ENCODE assay signal across 10 mouse cellular contexts in the genomic region with DNA sequence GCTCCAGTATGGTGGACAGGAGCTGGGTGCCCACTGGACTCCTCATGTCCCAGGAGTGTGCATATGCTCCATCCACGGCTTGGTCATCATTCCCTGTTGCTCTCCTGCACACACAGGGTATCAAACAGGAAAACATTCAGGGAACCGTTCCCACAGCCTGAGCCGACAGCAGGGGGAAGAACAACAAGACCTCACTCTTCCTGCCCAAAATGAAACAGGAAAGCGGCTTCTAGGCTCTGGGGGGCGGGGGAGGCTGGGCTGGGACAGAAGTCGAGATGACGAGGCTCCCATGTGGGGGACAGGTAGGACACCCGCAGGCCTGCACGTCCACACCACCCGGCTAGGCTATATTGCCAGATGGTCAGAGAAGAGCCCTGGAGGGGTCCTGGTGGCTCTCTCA. TPM values are rescaled to one million over a fixed set of nuclear protein-coding genes. Genes with fewer than 3 reads are reported as not detected.
DNase-seq lines count a peak whose midpoint lies in the region; ATAC-seq and TF ChIP-seq lines count a peak whose summit lies in the region.
"Had no signal": no experiment of that assay in that cellular context is flagged by ENCODE, and none has a peak within 500 bp of the region (broad histone marks: within the 10 kb centered on the region; RNA-seq: fewer than 3 reads in every experiment).

No protein-coding gene starts in this region.

- H3K4me1 ChIP-seq in kidney, postnatal 0 days (replicated peaks; ENCODE audit: insufficient read depth, low read length), result no peaks in the 10 kb centered on the region
- peaks cover 2% of the 10 kb centered on the region for H3K4me1 ChIP-seq in bone marrow, adult 2 months (ENCODE audit: control insufficient read depth, insufficient read depth, low read length)
- peaks cover 18% of the 10 kb centered on the region for H3K4me1 ChIP-seq in heart, embryonic 10.5 days
- H3K4me1 ChIP-seq in liver, adult 2 months (ENCODE audit: control insufficient read depth, insufficient read depth, low read length), result peaks cover 4% of the 10 kb centered on the region; the same call in 1 of the 2 replicates

- 71% methylated on average over 10 of the region's 10 CpGs for WGBS in kidney, postnatal 0 days
- 8% methylated on average over 10 of the region's 10 CpGs for WGBS in bone marrow, adult 2 months
- WGBS in heart, embryonic 10.5 days, result 46% methylated on average over 10 of the region's 10 CpGs
- whole genome bisulfite sequencing in liver, adult 2 months, result 77% methylated on average over 10 of the region's 10 CpGs

- H3K4me2 ChIP-seq in kidney, postnatal 0 days (ENCODE audit: low read length), result no peak overlapping the region

- no peak overlapping the region for H3K9ac ChIP-seq in kidney, postnatal 0 days (ENCODE audit: low read depth, low read length)
- peak overlapping the region; percentile 24; the same call in 1 of the 2 replicates for H3K9ac ChIP-seq in liver, adult 2 months (ENCODE audit: low read depth, low read length)

- no peak for DNase-seq in kidney, postnatal 0 days (ENCODE audit: low spot score)
- no peak for DNase-seq in kidney, adult 11 months
- no peak for DNase-seq in heart, embryonic 10.5 days (ENCODE audit: low spot score)
- DNase-seq in liver, adult 2 months (ENCODE audit: extremely low read depth, low read depth, low spot score), result no peak
- no peak for DNase-seq in gastrocnemius, adult 18-20 months (ENCODE audit: low spot score)
- no peak for DNase-seq in adipocyte (ENCODE audit: low spot score)
- no peak for DNase-seq in cerebellum, postnatal 4 days (ENCODE audit: low spot score in 2 of 2)
- DNase-seq: retina, postnatal 1 day had no signal

- no peaks in the 10 kb centered on the region for H3K36me3 ChIP-seq in kidney, postnatal 0 days (ENCODE audit: insufficient read depth, low read length)
- peaks cover 8% of the 10 kb centered on the region; the same call in 1 of the 2 replicates for H3K36me3 ChIP-seq in heart, embryonic 10.5 days
- no peaks in the 10 kb centered on the region for H3K36me3 ChIP-seq in liver, adult 2 months (ENCODE audit: control insufficient read depth, insufficient read depth, low read length)

- H3K27ac ChIP-seq in kidney, postnatal 0 days, result peak overlapping the region; percentile 67; the same call in 1 of the 2 replicates
- peak overlapping the region; percentile 19; the same call in 1 of the 2 replicates for H3K27ac ChIP-seq in bone marrow, adult 2 months (ENCODE audit: control insufficient read depth, insufficient read depth, low read depth, low read length, poor library complexity)
- H3K27ac ChIP-seq in heart, embryonic 10.5 days, result peak overlapping the region; percentile 56; the same call in 1 of the 2 replicates
- peak overlapping the region; percentile 54 for H3K27ac ChIP-seq in liver, adult 2 months (replicated peaks; ENCODE audit: insufficient read depth, low read depth, low read length)

- TF ChIP-seq POLR2A in bone marrow, adult 2 months (IDR thresholded peaks at IDR 0.05; ENCODE audit: borderline replicate concordance, control insufficient read depth, low read depth, low read length), result no peak
- TF ChIP-seq POLR2A in liver, adult 2 months (IDR thresholded peaks at IDR 0.05; ENCODE audit: extremely low read depth, insufficient read depth, low read length), result no peak

- ATAC-seq in kidney, postnatal 0 days (replicated peaks; ENCODE audit: low FRiP score, low read depth), result no peak

- no peaks in the 10 kb centered on the region for H3K9me3 ChIP-seq in kidney, postnatal 0 days (replicated peaks; ENCODE audit: low read length)
- H3K9me3 ChIP-seq in heart, embryonic 10.5 days, result no peaks in the 10 kb centered on the region

- 0 out of 2 replicates have a peak, but pooled peaks cover 5% of the 10 kb centered on the region for H3K79me2 ChIP-seq in liver, adult 2 months (ENCODE audit: control insufficient read depth, insufficient read depth, low read length)

- no peaks in the 10 kb centered on the region for H3K27me3 ChIP-seq in kidney, postnatal 0 days (ENCODE audit: insufficient read depth, low read length)
- H3K27me3 ChIP-seq in heart, embryonic 10.5 days (ENCODE audit: insufficient read depth, poor library complexity, severe bottlenecking), result peaks cover 40% of the 10 kb centered on the region
- peaks cover 2% of the 10 kb centered on the region; the same call in 1 of the 2 replicates for H3K27me3 ChIP-seq in liver, adult 2 months (ENCODE audit: control insufficient read depth, insufficient read depth, low read length)

- no peak for TF ChIP-seq CTCF in kidney, postnatal 0 days (IDR thresholded peaks at IDR 0.05; ENCODE audit: low read depth)
- no peak for TF ChIP-seq CTCF in bone marrow, adult 2 months (IDR thresholded peaks at IDR 0.05; ENCODE audit: control insufficient read depth, insufficient read depth, low read length)
- no peak for TF ChIP-seq CTCF in liver, adult 2 months (IDR thresholded peaks at IDR 0.05; ENCODE audit: low read depth, low read length)

- H3K4me3 ChIP-seq in kidney, postnatal 0 days (replicated peaks; ENCODE audit: low read depth, low read length), result no peak overlapping the region
- no peak overlapping the region for H3K4me3 ChIP-seq in bone marrow, adult 2 months (replicated peaks; ENCODE audit: control insufficient read depth, low read depth, low read length)
- no peak overlapping the region for H3K4me3 ChIP-seq in heart, embryonic 10.5 days
- H3K4me3 ChIP-seq in liver, adult 2 months (ENCODE audit: insufficient read depth, low read depth, low read length), result no peak overlapping the region

RNA-seq across cellular contexts. Expression of a gene that starts 10.9 kb away (rescaled TPM):
- 7.9 and 8.4 TPM in 2 replicates for polyA plus RNA-seq in kidney, postnatal 0 days (2015; fragmentation: Nextera tagmentation; extraction: Ambion mirVana)
- polyA plus RNA-seq in bone marrow, adult 2 months (2011; ENCODE audit: insufficient read depth, insufficient read length, low replicate concordance, missing spikeins), result 0.25 TPM in 1 of 2 replicates, not detected in the other
- 6.0 and 7.5 TPM in 2 replicates for polyA plus RNA-seq in heart, embryonic 10.5 days (2016; fragmentation: Nextera tagmentation; extraction: Ambion mirVana)
- 3.0 and 5.2 TPM in 2 replicates for total RNA-seq in liver, adult 2 months (2014; rRNA removed)
- 3.1 and 4.1 TPM in 2 replicates for polyA plus RNA-seq in liver, adult 2 months (2012; rRNA removed)
- total RNA-seq in gastrocnemius, adult 18-20 months (2021), result 1 to 10 TPM; 3.2 to 4.5 TPM
- total RNA-seq: MEL had no signal

RNA-seq across cellular contexts. Expression of a gene that starts 14.6 kb away (rescaled TPM):
- 0.64 and 0.83 TPM in 2 replicates for polyA plus RNA-seq in kidney, postnatal 0 days (2015; fragmentation: Nextera tagmentation; extraction: Ambion mirVana)
- 0.59 and 6.2 TPM in 2 replicates for polyA plus RNA-seq in bone marrow, adult 2 months (2011; ENCODE audit: insufficient read depth, insufficient read length, low replicate concordance, missing spikeins)
- 0.55 and 0.69 TPM in 2 replicates for polyA plus RNA-seq in heart, embryonic 10.5 days (2016; fragmentation: Nextera tagmentation; extraction: Ambion mirVana)
- 3.2 and 5.5 TPM in 2 replicates for total RNA-seq in liver, adult 2 months (2014; rRNA removed)
- 4.1 and 6.1 TPM in 2 replicates for polyA plus RNA-seq in liver, adult 2 months (2012; rRNA removed)
- total RNA-seq in gastrocnemius, adult 18-20 months (2021), result 100 to 1,000 TPM in 1 of 2 experiments, 10 to 100 TPM in 1; 50.6 to 108 TPM

RNA-seq across cellular contexts. Expression of a gene that starts 47.9 kb away (rescaled TPM):
- 13.4 and 15.0 TPM in 2 replicates for polyA plus RNA-seq in kidney, postnatal 0 days (2015; fragmentation: Nextera tagmentation; extraction: Ambion mirVana)
- polyA plus RNA-seq in bone marrow, adult 2 months (2011; ENCODE audit: insufficient read depth, insufficient read length, low replicate concordance, missing spikeins), result 6.5 and 9.7 TPM in 2 replicates
- polyA plus RNA-seq in heart, embryonic 10.5 days (2016; fragmentation: Nextera tagmentation; extraction: Ambion mirVana), result 17.4 and 18.6 TPM in 2 replicates
- 4.4 and 7.5 TPM in 2 replicates for total RNA-seq in liver, adult 2 months (2014; rRNA removed)
- polyA plus RNA-seq in liver, adult 2 months (2012; rRNA removed), result 13.4 and 14.8 TPM in 2 replicates
- 10 to 100 TPM; 10.1 to 10.2 TPM for total RNA-seq in gastrocnemius, adult 18-20 months (2021)
